Mouse (Mus musculus): ENCODE measurements around the gene Srr. TPM values are rescaled to one million over a fixed set of nuclear protein-coding genes. Genes with fewer than 3 reads are reported as not detected.
A peak's percentile ranks its signal among the peaks of the same experiment; 100 is the strongest.

The Srr gene
- polyA plus RNA-seq, 1 experiment from 2014 or later: 25.1 TPM

- WGBS: 85% methylated on average over 4 of the region's 4 CpGs
- H3K9me3 ChIP-seq (ENCODE audit: low read length): no peaks in the 10 kb centered on the region
- H3K27ac ChIP-seq (ENCODE audit: low read length): no peak overlapping the region
- no peak overlapping the region for H3K4me3 ChIP-seq (ENCODE audit: low read length)
- no peak overlapping the region for H3K4me2 ChIP-seq (replicated peaks; ENCODE audit: low read depth, low read length)
- ATAC-seq (ENCODE audit: low FRiP score, low TSS enrichment): no peak
- H3K4me1 ChIP-seq (ENCODE audit: insufficient read depth, low read length): peaks cover 13% of the 10 kb centered on the region; the same call in 1 of the 2 replicates
- peaks cover 3% of the 10 kb centered on the region; the same call in 1 of the 2 replicates for H3K36me3 ChIP-seq (ENCODE audit: insufficient read depth, low read length)
- H3K9ac ChIP-seq (replicated peaks; ENCODE audit: low read length): 0 out of 2 replicates have a peak overlapping the region, but pooled peaks have one; percentile 22
- no peaks in the 10 kb centered on the region for H3K27me3 ChIP-seq (ENCODE audit: insufficient read depth, low read length)
Observed at GRCm38 (mm10) chr11:74894619-74895018, 31.1 kb downstream of the Srr start.

GRCm38 (mm10) chr11:74883098-74883497 lies 42.6 kb downstream of the Srr start:
- H3K27me3 ChIP-seq (ENCODE audit: insufficient read depth, low read length): no peaks in the 10 kb centered on the region
- H3K4me2 ChIP-seq (replicated peaks; ENCODE audit: low read depth, low read length): no peak overlapping the region
- no peak for ATAC-seq (ENCODE audit: low FRiP score, low TSS enrichment)
- H3K4me3 ChIP-seq (ENCODE audit: low read length): no peak overlapping the region
- peaks cover 3% of the 10 kb centered on the region; the same call in 1 of the 2 replicates for H3K36me3 ChIP-seq (ENCODE audit: insufficient read depth, low read length)
- no peak overlapping the region for H3K9ac ChIP-seq (replicated peaks; ENCODE audit: low read length)
- no peaks in the 10 kb centered on the region for H3K9me3 ChIP-seq (ENCODE audit: low read length)
- no peak overlapping the region for H3K27ac ChIP-seq (ENCODE audit: low read length)
- WGBS: 93% methylated on average over 10 of the region's 10 CpGs
- H3K4me1 ChIP-seq (ENCODE audit: insufficient read depth, low read length): no peaks in the 10 kb centered on the region

GRCm38 (mm10) chr11:74881979-74882378 lies 43.8 kb downstream of the Srr start:
- no peak overlapping the region for H3K9ac ChIP-seq (replicated peaks; ENCODE audit: low read length)
- H3K4me2 ChIP-seq (replicated peaks; ENCODE audit: low read depth, low read length): no peak overlapping the region
- no peak overlapping the region for H3K4me3 ChIP-seq (ENCODE audit: low read length)
- no peaks in the 10 kb centered on the region for H3K9me3 ChIP-seq (ENCODE audit: low read length)
- H3K36me3 ChIP-seq (ENCODE audit: insufficient read depth, low read length): peaks cover 3% of the 10 kb centered on the region; the same call in 1 of the 2 replicates
- WGBS: 79% methylated on average over 14 of the region's 14 CpGs
- no peak for ATAC-seq (ENCODE audit: low FRiP score, low TSS enrichment)
- peaks cover 3% of the 10 kb centered on the region; the same call in 1 of the 2 replicates for H3K4me1 ChIP-seq (ENCODE audit: insufficient read depth, low read length)
- no peaks in the 10 kb centered on the region for H3K27me3 ChIP-seq (ENCODE audit: insufficient read depth, low read length)
- H3K27ac ChIP-seq (ENCODE audit: low read length): no peak overlapping the region

- no peak overlapping the region for H3K27ac ChIP-seq (ENCODE audit: low read length)
- no peak overlapping the region for H3K9ac ChIP-seq (replicated peaks; ENCODE audit: low read length)
- no peak overlapping the region for H3K4me3 ChIP-seq (ENCODE audit: low read length)
- H3K27me3 ChIP-seq (ENCODE audit: insufficient read depth, low read length): no peaks in the 10 kb centered on the region
- H3K4me1 ChIP-seq (ENCODE audit: insufficient read depth, low read length): peaks cover 8% of the 10 kb centered on the region; the same call in 1 of the 2 replicates
- peaks cover 3% of the 10 kb centered on the region; the same call in 1 of the 2 replicates for H3K36me3 ChIP-seq (ENCODE audit: insufficient read depth, low read length)
- no peak for ATAC-seq (ENCODE audit: low FRiP score, low TSS enrichment)
- no peak overlapping the region for H3K4me2 ChIP-seq (replicated peaks; ENCODE audit: low read depth, low read length)
- H3K9me3 ChIP-seq (ENCODE audit: low read length): no peaks in the 10 kb centered on the region
- WGBS: 84% methylated on average over 9 of the region's 9 CpGs
Observed at GRCm38 (mm10) chr11:74880999-74881398, 44.7 kb downstream of the Srr start.

- no peak overlapping the region for H3K9ac ChIP-seq (replicated peaks; ENCODE audit: low read length)
- H3K27me3 ChIP-seq (ENCODE audit: insufficient read depth, low read length): no peaks in the 10 kb centered on the region
- no peak overlapping the region for H3K27ac ChIP-seq (ENCODE audit: low read length)
- peak; percentile 76; the same call in 1 of the 2 replicates for ATAC-seq (ENCODE audit: low FRiP score, low TSS enrichment)
- no peak overlapping the region for H3K4me3 ChIP-seq (ENCODE audit: low read length)
- H3K4me1 ChIP-seq (ENCODE audit: insufficient read depth, low read length): peaks cover 17% of the 10 kb centered on the region
- peak overlapping the region; percentile 28; the same call in 1 of the 2 replicates for H3K4me2 ChIP-seq (replicated peaks; ENCODE audit: low read depth, low read length)
- no peaks in the 10 kb centered on the region for H3K36me3 ChIP-seq (ENCODE audit: insufficient read depth, low read length)
- no peaks in the 10 kb centered on the region for H3K9me3 ChIP-seq (ENCODE audit: low read length)
- 8% methylated on average over 9 of the region's 9 CpGs for WGBS
Observed at GRCm38 (mm10) chr11:74876801-74877200, 48.9 kb downstream of the Srr start.

- Histone ChIP-seq H3K9ac (replicated peaks; ENCODE audit: low read length) (0 out of 2 replicates have a peak overlapping the region, but pooled peaks have one; percentile 10), H3K9me3 (ENCODE audit: low read length) (no peaks in the 10 kb centered on the region), H3K4me3 (ENCODE audit: low read length) (no peak overlapping the region), H3K27me3 (ENCODE audit: insufficient read depth, low read length) (no peaks in the 10 kb centered on the region), H3K4me1 (ENCODE audit: insufficient read depth, low read length) (peaks cover 24% of the 10 kb centered on the region), H3K27ac (ENCODE audit: low read length) (no peak overlapping the region), H3K36me3 (ENCODE audit: insufficient read depth, low read length) (no peaks in the 10 kb centered on the region), H3K4me2 (replicated peaks; ENCODE audit: low read depth, low read length) (no peak overlapping the region)
- peak; percentile 72 for ATAC-seq (ENCODE audit: low FRiP score, low TSS enrichment)
- WGBS: 48% methylated on average over 3 of the region's 3 CpGs
Observed at GRCm38 (mm10) chr11:74874630-74875029, 51.1 kb downstream of the Srr start.

- H3K27ac ChIP-seq (ENCODE audit: low read length): no peak overlapping the region
- no peak for ATAC-seq (ENCODE audit: low FRiP score, low TSS enrichment)
- H3K27me3 ChIP-seq (ENCODE audit: insufficient read depth, low read length): no peaks in the 10 kb centered on the region
- H3K4me3 ChIP-seq (ENCODE audit: low read length): no peak overlapping the region
- H3K36me3 ChIP-seq (ENCODE audit: insufficient read depth, low read length): 0 out of 2 replicates have a peak, but pooled peaks cover 2% of the 10 kb centered on the region
- WGBS: 34% methylated on average over 12 of the region's 12 CpGs
- H3K4me1 ChIP-seq (ENCODE audit: insufficient read depth, low read length): peaks cover 17% of the 10 kb centered on the region
- 0 out of 2 replicates have a peak overlapping the region, but pooled peaks have one; percentile 6 for H3K9ac ChIP-seq (replicated peaks; ENCODE audit: low read length)
- no peak overlapping the region for H3K4me2 ChIP-seq (replicated peaks; ENCODE audit: low read depth, low read length)
- H3K9me3 ChIP-seq (ENCODE audit: low read length): no peaks in the 10 kb centered on the region
Observed at GRCm38 (mm10) chr11:74870991-74871622, 54.6 kb downstream of the Srr start.

GRCm38 (mm10) chr11:74870544-74870943 lies 55.2 kb downstream of the Srr start:
- no peaks in the 10 kb centered on the region for H3K27me3 ChIP-seq (ENCODE audit: insufficient read depth, low read length)
- no peak overlapping the region for H3K4me3 ChIP-seq (ENCODE audit: low read length)
- H3K36me3 ChIP-seq (ENCODE audit: insufficient read depth, low read length): 0 out of 2 replicates have a peak, but pooled peaks cover 2% of the 10 kb centered on the region
- WGBS: 62% methylated on average over 4 of the region's 4 CpGs
- H3K9me3 ChIP-seq (ENCODE audit: low read length): no peaks in the 10 kb centered on the region
- H3K4me2 ChIP-seq (replicated peaks; ENCODE audit: low read depth, low read length): no peak overlapping the region
- no peak for ATAC-seq (ENCODE audit: low FRiP score, low TSS enrichment)
- H3K9ac ChIP-seq (replicated peaks; ENCODE audit: low read length): no peak overlapping the region
- no peak overlapping the region for H3K27ac ChIP-seq (ENCODE audit: low read length)
- H3K4me1 ChIP-seq (ENCODE audit: insufficient read depth, low read length): peaks cover 17% of the 10 kb centered on the region

- H3K4me2 ChIP-seq (replicated peaks; ENCODE audit: low read depth, low read length): no peak overlapping the region
- no peaks in the 10 kb centered on the region for H3K27me3 ChIP-seq (ENCODE audit: insufficient read depth, low read length)
- no peak for ATAC-seq (ENCODE audit: low FRiP score, low TSS enrichment)
- 0 out of 2 replicates have a peak, but pooled peaks cover 2% of the 10 kb centered on the region for H3K36me3 ChIP-seq (ENCODE audit: insufficient read depth, low read length)
- no peak overlapping the region for H3K4me3 ChIP-seq (ENCODE audit: low read length)
- H3K27ac ChIP-seq (ENCODE audit: low read length): no peak overlapping the region
- WGBS: 77% methylated on average over 6 of the region's 6 CpGs
- no peak overlapping the region for H3K9ac ChIP-seq (replicated peaks; ENCODE audit: low read length)
- no peaks in the 10 kb centered on the region for H3K9me3 ChIP-seq (ENCODE audit: low read length)
- peaks cover 11% of the 10 kb centered on the region for H3K4me1 ChIP-seq (ENCODE audit: insufficient read depth, low read length)
Observed at GRCm38 (mm10) chr11:74869603-74870002, 56.1 kb downstream of the Srr start.
